Mouse (Mus musculus) hindbrain, embryonic 11.5 days (tissue): ENCODE results near the gene Zfp810. TPM values are rescaled to one million over a fixed set of nuclear protein-coding genes. Genes with fewer than 3 reads are reported as not detected.

Experiments used
- ATAC-seq: fragments of 200-750 bp; cut with Nextera tagmentation; 2 replicates; pipeline ENCODE4 v1.8.0; 2017; ENCODE audit warnings: mild to moderate bottlenecking, moderate TSS enrichment, moderate library complexity; ENCODE audit not compliant: low FRiP score
- DNase-seq: peaks from one replicate; pipeline ENCODE4 v3.0.0-alpha.2; 2015; ENCODE audit warnings: low spot score
- H3K27ac ChIP-seq: fragments of 300-500 bp; sonication (generic); 2 replicates; pipeline ENCODE4 v1.5.1; 2014; ENCODE audit warnings: mild to moderate bottlenecking, low read depth, low read length
- H3K27me3 ChIP-seq: fragments of 300-500 bp; sonication (generic); 2 replicates; pipeline ENCODE4 v1.6.1; 2014; ENCODE audit warnings: mild to moderate bottlenecking, low read length, moderate library complexity, mixed read lengths; ENCODE audit not compliant: control insufficient read depth, insufficient read depth
- H3K36me3 ChIP-seq: fragments of 300-500 bp; sonication (generic); 2 replicates; pipeline ENCODE4 v1.6.1; 2014; ENCODE audit warnings: mild to moderate bottlenecking, low read length, moderate library complexity, mixed read lengths; ENCODE audit not compliant: control insufficient read depth, insufficient read depth
- H3K4me1 ChIP-seq: fragments of 300-500 bp; sonication (generic); replicated peaks from 2 replicates; pipeline ENCODE4 v1.6.1; 2014; ENCODE audit warnings: low read length, mixed read lengths; ENCODE audit not compliant: control insufficient read depth, insufficient read depth
- H3K4me2 ChIP-seq: fragments of 300-500 bp; sonication (generic); replicated peaks from 2 replicates; pipeline ENCODE4 v1.6.1; 2014; ENCODE audit warnings: mild to moderate bottlenecking, low read depth, low read length
- H3K4me3 ChIP-seq: fragments of 300-500 bp; sonication (generic); 2 replicates; pipeline ENCODE4 v1.5.1; 2014; ENCODE audit warnings: low read depth, low read length
- H3K9ac ChIP-seq: fragments of 300-500 bp; sonication (generic); 2 replicates; pipeline ENCODE4 v1.6.1; 2014; ENCODE audit warnings: low read depth, low read length
- H3K9me3 ChIP-seq: fragments of 300-500 bp; sonication (generic); 2 replicates; pipeline ENCODE4 v1.6.1; 2016; ENCODE audit warnings: low read length; ENCODE audit not compliant: control insufficient read depth
- WGBS: fragments of 180-500 bp; shearing (Covaris S2); extraction: QIAGEN DNeasy Blood & Tissue Kit; methylation state at CpG from one replicate; pipeline ENCODE4 v1.1.7; 2014; 5-methylcytosine and 5-hydroxymethylcytosine counted together
- polyA plus RNA-seq: library from polyadenylated mRNA; unstranded; fragments of >200 nt; fragmentation: Nextera tagmentation; extraction: Ambion mirVana; gene quantifications from 2 replicates; pipeline ENCODE4 v1.2.1, GENCODE M21; 2014

Gene Zfp810
- polyA plus RNA-seq, 1 experiment from 2014 or later: 25.5 TPM

DNA sequence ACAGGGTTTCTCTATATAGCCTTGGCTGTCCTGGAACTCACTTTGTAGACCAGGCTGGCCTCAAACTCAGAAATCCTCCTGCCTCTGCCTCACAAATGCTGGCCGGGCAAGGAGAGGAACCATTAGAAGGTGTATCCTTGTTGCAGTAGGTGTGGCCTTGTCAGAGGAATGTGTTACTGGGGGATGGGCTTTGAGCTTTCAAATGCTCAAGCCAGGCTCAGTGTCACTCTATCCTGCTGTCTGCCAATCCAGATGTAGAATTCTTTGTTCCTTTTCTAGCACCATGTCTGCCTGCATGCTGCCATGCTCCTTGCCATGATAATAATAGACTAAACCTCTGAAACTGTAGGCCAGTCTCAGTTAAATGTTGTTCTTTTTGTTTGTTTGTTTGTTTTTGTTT lies 5.2 kb downstream of the Zfp810 start:
- Histone ChIP-seq H3K9ac (no peak overlapping the region), H3K27me3 (no peaks in the 10 kb centered on the region), H3K4me1 (no peaks in the 10 kb centered on the region; the same call in 1 of the 2 replicates), H3K4me2 (no peak overlapping the region), H3K9me3 (no peaks in the 10 kb centered on the region), H3K4me3 (no peak overlapping the region), H3K27ac (no peak overlapping the region), H3K36me3 (peaks cover 21% of the 10 kb centered on the region)
- 100% methylated on average over 1 of the region's 1 CpGs for WGBS
- DNase-seq: no peak
- no peak for ATAC-seq

DNA sequence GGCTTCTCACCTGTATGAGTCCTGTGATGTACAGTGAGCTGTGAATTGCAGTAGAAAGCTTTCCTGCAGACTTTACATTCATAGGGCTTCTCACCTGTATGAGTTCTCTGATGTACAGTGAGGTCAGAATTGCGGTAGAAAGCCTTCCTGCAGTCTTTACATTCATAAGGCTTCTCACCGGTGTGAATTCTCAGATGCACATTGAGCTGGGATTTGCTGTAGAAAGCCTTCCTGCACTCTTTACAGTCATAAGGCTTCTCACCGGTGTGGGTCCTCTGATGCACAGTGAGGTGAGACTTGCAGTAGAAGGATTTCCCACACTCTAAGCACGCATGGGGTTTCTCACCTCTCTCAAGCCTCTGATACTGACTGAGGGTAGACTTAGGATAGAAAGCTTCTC lies 28.7 kb downstream of the Zfp810 start:
- ATAC-seq: no peak
- no peak overlapping the region for H3K9ac ChIP-seq
- no peaks in the 10 kb centered on the region for H3K4me1 ChIP-seq
- H3K27me3 ChIP-seq: no peaks in the 10 kb centered on the region
- H3K4me2 ChIP-seq: no peak overlapping the region
- H3K9me3 ChIP-seq: peaks cover 41% of the 10 kb centered on the region
- no peak overlapping the region for H3K27ac ChIP-seq
- 96% methylated on average over 4 of the region's 4 CpGs for WGBS
- peak; percentile 23 for DNase-seq
- H3K4me3 ChIP-seq: no peak overlapping the region
- peaks cover 64% of the 10 kb centered on the region for H3K36me3 ChIP-seq

DNA sequence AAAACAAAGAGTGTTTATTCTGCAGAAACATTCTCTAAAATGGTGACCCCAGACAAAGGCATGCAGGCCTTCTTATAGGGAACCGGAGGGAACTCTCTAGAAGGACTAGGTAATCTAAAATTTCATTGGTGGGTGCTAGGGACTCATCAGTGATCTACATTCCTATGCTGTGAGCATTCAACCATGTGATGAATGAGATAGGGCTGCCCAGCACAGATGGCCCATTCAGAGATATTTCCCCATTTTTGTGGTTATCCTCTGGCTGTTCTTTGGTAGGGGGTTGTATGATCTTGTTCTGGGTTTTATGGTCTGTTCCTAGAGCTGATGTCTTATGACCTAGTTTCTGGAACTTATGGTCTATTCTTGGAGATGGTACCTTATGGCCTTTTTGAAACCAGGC lies 38.6 kb downstream of the Zfp810 start:
- H3K27me3 ChIP-seq: no peaks in the 10 kb centered on the region
- H3K9ac ChIP-seq: no peak overlapping the region
- 0 out of 2 replicates have a peak, but pooled peaks cover 2% of the 10 kb centered on the region for H3K36me3 ChIP-seq
- H3K9me3 ChIP-seq: peaks cover 5% of the 10 kb centered on the region; the same call in 1 of the 2 replicates
- ATAC-seq (no peak), DNase-seq (no peak)
- H3K4me3 ChIP-seq: no peak overlapping the region
- 93% methylated on average over 1 of the region's 1 CpGs for WGBS
- H3K4me2 ChIP-seq: no peak overlapping the region
- no peak overlapping the region for H3K27ac ChIP-seq
- H3K4me1 ChIP-seq: no peaks in the 10 kb centered on the region

DNA sequence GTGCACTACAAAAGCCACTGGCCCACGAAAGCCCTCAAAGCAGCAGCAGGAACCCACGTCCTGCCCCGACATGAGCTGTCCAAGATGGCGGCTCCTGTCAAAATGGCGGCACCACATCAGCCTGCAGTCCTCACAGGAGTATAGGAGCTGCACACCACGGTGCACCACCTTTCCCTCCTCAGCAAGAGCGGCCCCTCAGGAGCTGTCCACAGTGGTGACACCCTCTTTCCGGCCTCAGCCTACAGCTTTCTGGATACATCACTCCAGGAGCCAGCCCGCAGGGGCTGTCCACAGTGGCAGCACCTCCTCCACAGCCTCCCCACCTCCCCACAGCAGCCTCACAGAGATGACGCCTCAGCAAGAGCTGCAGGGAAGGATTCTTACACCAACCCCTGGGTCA lies 44.8 kb downstream of the Zfp810 start:
- Histone ChIP-seq H3K27ac (no peak overlapping the region), H3K9ac (no peak overlapping the region), H3K4me1 (no peaks in the 10 kb centered on the region), H3K9me3 (no peaks in the 10 kb centered on the region), H3K4me3 (no peak overlapping the region), H3K36me3 (no peaks in the 10 kb centered on the region), H3K27me3 (no peaks in the 10 kb centered on the region), H3K4me2 (no peak overlapping the region)
- ATAC-seq (no peak), DNase-seq (no peak)
- WGBS: 93% methylated on average over 10 of the region's 10 CpGs

DNA sequence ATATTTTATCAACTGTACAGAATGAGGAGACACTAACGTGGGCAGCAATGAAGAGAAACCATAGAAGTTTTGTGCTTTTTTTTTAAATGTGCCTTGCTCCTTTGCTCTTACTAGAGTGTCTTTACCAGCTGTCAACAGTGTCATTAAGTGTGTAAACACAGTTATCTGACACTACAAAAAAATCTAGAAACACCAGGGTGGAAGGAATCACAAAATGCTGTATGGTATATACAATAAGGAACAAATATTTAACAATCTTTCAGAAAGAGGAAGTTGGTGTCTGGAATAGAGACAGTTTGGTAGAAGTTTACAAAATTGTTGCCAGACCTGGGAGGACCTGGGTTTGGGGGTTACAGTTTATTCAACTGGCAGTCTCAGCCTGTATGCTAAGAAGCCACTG lies 45.9 kb downstream of the Zfp810 start:
- Histone ChIP-seq H3K4me1 (no peaks in the 10 kb centered on the region), H3K4me2 (no peak overlapping the region), H3K36me3 (no peaks in the 10 kb centered on the region), H3K27ac (no peak overlapping the region), H3K27me3 (no peaks in the 10 kb centered on the region), H3K9ac (no peak overlapping the region), H3K9me3 (no peaks in the 10 kb centered on the region), H3K4me3 (no peak overlapping the region)
- ATAC-seq (no peak), DNase-seq (no peak)
- 84% methylated on average over 1 of the region's 1 CpGs for WGBS

DNA sequence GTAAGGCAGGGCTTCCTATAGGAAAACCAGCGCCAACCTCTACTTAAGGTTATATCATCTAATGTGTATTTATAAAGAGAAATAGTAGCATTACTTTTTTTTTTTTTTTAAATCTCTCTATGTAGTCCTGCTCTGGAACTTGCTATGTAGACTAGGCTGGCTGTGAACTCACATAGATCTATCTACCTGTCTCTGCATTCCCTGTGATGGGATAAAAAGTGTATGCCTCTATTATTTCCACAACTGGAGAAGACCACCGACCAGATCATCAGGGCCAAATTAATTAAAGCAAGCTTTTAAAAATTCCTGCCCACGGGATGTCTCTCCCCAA lies 47.4 kb downstream of the Zfp810 start:
- 36% methylated on average over 3 of the region's 3 CpGs for WGBS
- H3K27me3 ChIP-seq: no peaks in the 10 kb centered on the region
- no peak overlapping the region for H3K27ac ChIP-seq
- H3K4me3 ChIP-seq: peak overlapping the region; percentile 56; the same call in 1 of the 2 replicates
- ATAC-seq: no peak
- H3K9ac ChIP-seq: no peak overlapping the region
- no peaks in the 10 kb centered on the region for H3K4me1 ChIP-seq
- peak overlapping the region; percentile 59; the same call in 1 of the 2 replicates for H3K4me2 ChIP-seq
- H3K9me3 ChIP-seq: 0 out of 2 replicates have a peak, but pooled peaks cover 3% of the 10 kb centered on the region
- H3K36me3 ChIP-seq: no peaks in the 10 kb centered on the region
- no peak for DNase-seq

DNA sequence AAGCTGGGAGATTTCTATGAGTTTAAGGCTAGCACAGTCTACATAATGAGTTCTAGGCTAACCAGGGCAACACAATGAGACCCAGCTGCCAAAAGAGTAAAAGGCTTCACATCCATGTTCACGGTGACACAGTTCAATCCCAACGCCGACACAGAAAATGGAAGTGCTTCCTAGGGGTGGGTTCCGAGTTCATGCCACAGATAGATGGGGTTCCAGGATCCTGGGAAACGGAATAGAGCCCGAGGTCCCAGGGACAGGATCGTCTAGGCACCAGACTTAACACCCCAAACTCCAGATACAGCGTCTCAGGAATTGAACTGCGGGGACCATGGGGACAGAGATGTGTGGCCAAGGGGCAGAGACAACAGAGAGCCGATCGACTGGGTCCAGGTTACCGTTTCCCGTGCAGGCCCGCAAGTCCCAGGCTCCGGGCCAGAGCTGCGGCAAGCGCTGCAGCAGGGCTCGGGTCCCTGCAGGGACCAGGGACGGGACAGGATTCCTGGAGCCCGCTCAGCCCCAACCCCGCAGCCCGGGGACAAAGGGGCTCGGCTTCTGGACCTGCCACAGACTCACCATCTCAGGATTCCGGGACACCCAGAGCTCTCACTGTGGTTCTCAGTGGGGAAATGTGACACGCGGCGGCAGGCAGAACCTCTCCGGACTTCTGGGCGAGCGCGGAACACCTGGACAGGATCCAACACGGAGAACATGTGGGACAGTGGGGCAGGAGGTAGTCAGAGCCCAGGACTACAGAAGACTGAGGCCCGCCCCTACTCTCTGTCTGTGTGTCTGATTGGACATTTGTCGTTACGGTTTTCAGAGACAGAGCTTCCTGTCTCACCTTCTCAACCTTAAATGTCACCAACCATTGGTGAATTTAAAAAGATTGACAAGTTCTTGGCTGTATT lies 48.0 kb downstream of the Zfp810 start, which contains the start of gene Zfp599:
Zfp599 (minus strand) TSS at position 712 of the 908 bp plus-strand sequence.
- H3K4me3 ChIP-seq: peak within 1 kb of the TSS; percentile 56
- peak; percentile 88 for ATAC-seq
- H3K27me3 ChIP-seq: no peaks in the 10 kb centered on the region
- no peaks in the 10 kb centered on the region for H3K4me1 ChIP-seq
- no peaks in the 10 kb centered on the region for H3K36me3 ChIP-seq
- peak within 1 kb of the TSS; percentile 71 for H3K9ac ChIP-seq
- peak within 1 kb of the TSS; percentile 59 for H3K4me2 ChIP-seq
- 0 out of 2 replicates have a peak, but pooled peaks cover 3% of the 10 kb centered on the region for H3K9me3 ChIP-seq
- 2% methylated on average over 35 of the region's 35 CpGs for WGBS
- peak; percentile 64 for DNase-seq
- H3K27ac ChIP-seq: no peak within 1 kb of the TSS

DNA sequence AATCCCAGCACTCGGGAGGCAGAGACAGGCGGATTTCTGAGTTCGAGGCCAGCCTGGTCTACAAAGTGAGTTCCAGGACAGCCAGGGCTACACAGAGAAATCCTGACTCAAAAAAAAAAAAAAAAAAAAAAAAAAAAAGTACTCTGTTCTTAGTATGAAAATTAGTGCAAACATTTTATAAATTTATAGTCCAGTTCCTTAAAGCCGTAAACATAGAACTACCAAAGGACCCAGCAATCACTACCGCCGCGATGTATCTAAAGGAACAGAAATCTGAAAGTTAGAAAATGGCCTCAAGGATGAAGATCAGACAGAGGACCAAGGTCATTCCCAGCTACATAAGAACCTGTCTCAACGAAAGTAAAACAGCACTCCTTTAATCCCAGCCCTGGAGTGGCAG lies 48.7 kb downstream of the Zfp810 start:
- Histone ChIP-seq H3K4me2 (peak overlapping the region; percentile 59), H3K9me3 (0 out of 2 replicates have a peak, but pooled peaks cover 3% of the 10 kb centered on the region), H3K4me1 (no peaks in the 10 kb centered on the region), H3K9ac (peak overlapping the region; percentile 71), H3K27me3 (no peaks in the 10 kb centered on the region), H3K36me3 (no peaks in the 10 kb centered on the region), H3K27ac (no peak overlapping the region), H3K4me3 (peak overlapping the region; percentile 56)
- ATAC-seq (no peak), DNase-seq (no peak)
- WGBS: 83% methylated on average over 8 of the region's 8 CpGs

DNA sequence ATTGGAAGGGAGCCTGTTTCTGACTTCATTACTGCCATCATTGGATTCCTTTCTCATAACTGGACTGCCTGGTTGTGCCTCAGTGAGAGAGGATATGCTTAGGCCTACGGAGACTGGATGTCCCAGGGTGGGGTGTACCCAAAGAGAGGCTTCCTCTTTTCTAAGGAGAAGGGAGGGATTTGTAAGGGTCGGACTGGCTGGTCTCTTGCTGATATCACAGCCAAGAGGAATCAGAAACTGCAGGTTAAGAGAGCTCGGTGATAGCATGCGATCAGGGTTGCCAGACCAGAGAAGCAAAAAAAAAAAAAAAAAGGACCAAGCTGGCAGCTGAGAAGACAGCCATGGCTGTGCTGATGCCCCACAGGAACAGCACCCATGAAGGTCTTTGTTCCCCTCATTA lies 50.9 kb downstream of the Zfp810 start:
- H3K27ac ChIP-seq: no peak overlapping the region
- no peak overlapping the region for H3K9ac ChIP-seq
- H3K9me3 ChIP-seq: 0 out of 2 replicates have a peak, but pooled peaks cover 3% of the 10 kb centered on the region
- H3K4me1 ChIP-seq: no peaks in the 10 kb centered on the region
- H3K4me2 ChIP-seq: no peak overlapping the region
- 91% methylated on average over 4 of the region's 4 CpGs for WGBS
- no peak for DNase-seq
- peaks cover 10% of the 10 kb centered on the region; the same call in 1 of the 2 replicates for H3K36me3 ChIP-seq
- no peaks in the 10 kb centered on the region for H3K27me3 ChIP-seq
- ATAC-seq: no peak
- no peak overlapping the region for H3K4me3 ChIP-seq
